In genomic region chr7:5038940-5039339, GRCm38 (mm10) we compare ENCODE assay signal across 10 mouse cellular contexts. TPM values are rescaled to one million over a fixed set of nuclear protein-coding genes. Genes with fewer than 3 reads are reported as not detected.
DNase-seq lines count a peak whose midpoint lies in the region; ATAC-seq and TF ChIP-seq lines count a peak whose summit lies in the region.
"Had no signal": no experiment of that assay in that cellular context is flagged by ENCODE, and none has a peak within 500 bp of the region (broad histone marks: within the 10 kb centered on the region; RNA-seq: fewer than 3 reads in every experiment).

No protein-coding gene starts in this region.

- peak overlapping the region; percentile 60 for H3K4me2 ChIP-seq in heart, embryonic 15.5 days
- H3K4me2 ChIP-seq in hindbrain, embryonic 11.5 days (replicated peaks; ENCODE audit: low read depth, low read length), result peak overlapping the region; percentile 47
- H3K4me2 ChIP-seq in midbrain, embryonic 12.5 days (replicated peaks), result peak overlapping the region; percentile 60

- peak overlapping the region; percentile 82; the same call in 1 of the 2 replicates for H3K9ac ChIP-seq in heart, embryonic 15.5 days
- H3K9ac ChIP-seq in MEL (ENCODE audit: control insufficient read depth, low read depth, low read length, poor library complexity, severe bottlenecking), result peak overlapping the region; percentile 91
- H3K9ac ChIP-seq in hindbrain, embryonic 11.5 days (ENCODE audit: low read depth, low read length), result peak overlapping the region; percentile 85
- H3K9ac ChIP-seq in midbrain, embryonic 12.5 days (replicated peaks), result peak overlapping the region; percentile 68

- H3K4me1 ChIP-seq in heart, embryonic 15.5 days (replicated peaks), result peaks cover 13% of the 10 kb centered on the region
- H3K4me1 ChIP-seq in MEL (ENCODE audit: control insufficient read depth in 1 of 2, insufficient read depth in 2 of 2, low read length in 2 of 2), result peaks cover 0 to 5% of the 10 kb centered on the region in 2 experiments; a peak in 2 of 4 replicates
- no peaks in the 10 kb centered on the region for H3K4me1 ChIP-seq in hindbrain, embryonic 11.5 days (replicated peaks; ENCODE audit: control insufficient read depth, insufficient read depth, low read length)
- peaks cover 18% of the 10 kb centered on the region for H3K4me1 ChIP-seq in midbrain, embryonic 12.5 days

- no peaks in the 10 kb centered on the region for H3K27me3 ChIP-seq in heart, embryonic 15.5 days
- H3K27me3 ChIP-seq in MEL (ENCODE audit: control insufficient read depth in 1 of 2, insufficient read depth in 2 of 2, low read length in 2 of 2), result no peaks in the 10 kb centered on the region
- H3K27me3 ChIP-seq in hindbrain, embryonic 11.5 days (ENCODE audit: control insufficient read depth, insufficient read depth, low read length), result no peaks in the 10 kb centered on the region
- H3K27me3 ChIP-seq in midbrain, embryonic 12.5 days, result no peaks in the 10 kb centered on the region
- H3K27me3 ChIP-seq: Patski had no signal

- peak overlapping the region; percentile 96 for H3K27ac ChIP-seq in heart, embryonic 15.5 days
- H3K27ac ChIP-seq in MEL (ENCODE audit: control insufficient read depth, low read depth, low read length), result peak overlapping the region; percentile 91
- H3K27ac ChIP-seq in hindbrain, embryonic 11.5 days (ENCODE audit: low read depth, low read length), result peak overlapping the region; percentile 96; the same call in 1 of the 2 replicates
- no peak overlapping the region for H3K27ac ChIP-seq in midbrain, embryonic 12.5 days (replicated peaks)

- H3K36me3 ChIP-seq in heart, embryonic 15.5 days, result peaks cover 21% of the 10 kb centered on the region
- H3K36me3 ChIP-seq in MEL (ENCODE audit: control insufficient read depth in 1 of 2, insufficient read depth in 2 of 2, low read length in 2 of 2), result no peaks in the 10 kb centered on the region; a peak in 2 of 4 replicates
- H3K36me3 ChIP-seq in hindbrain, embryonic 11.5 days (ENCODE audit: control insufficient read depth, insufficient read depth, low read length), result peaks cover 11% of the 10 kb centered on the region; the same call in 1 of the 2 replicates
- H3K36me3 ChIP-seq in midbrain, embryonic 12.5 days, result peaks cover 25% of the 10 kb centered on the region

- no peak for TF ChIP-seq EP300 in MEL (IDR thresholded peaks at IDR 0.05; ENCODE audit: low read depth in 1 of 2, low read length in 2 of 2)

- no peak for TF ChIP-seq POLR2A in MEL (IDR thresholded peaks at IDR 0.05; ENCODE audit: control insufficient read depth in 1 of 2, insufficient read depth in 1 of 2, low read depth in 1 of 2, low read length in 2 of 2, poor library complexity in 1 of 2)

- ATAC-seq in heart, embryonic 15.5 days (replicated peaks; ENCODE audit: insufficient number of reproducible peaks, insufficient read depth, low FRiP score, low read depth), result no peak
- no peak for ATAC-seq in hindbrain, embryonic 11.5 days (ENCODE audit: low FRiP score)
- no peak for ATAC-seq in midbrain, embryonic 12.5 days (ENCODE audit: low FRiP score, low read depth)

- WGBS in heart, embryonic 15.5 days, result 25% methylated on average over 5 of the region's 5 CpGs
- WGBS in hindbrain, embryonic 11.5 days, result 46% methylated on average over 5 of the region's 5 CpGs
- WGBS in midbrain, embryonic 12.5 days, result 44% methylated on average over 5 of the region's 5 CpGs

- no peak for TF ChIP-seq CTCF in MEL (IDR thresholded peaks at IDR 0.05 in 2 of 3, conservative IDR thresholded peaks at IDR 0.05 in 1 of 3; ENCODE audit: control insufficient read depth in 1 of 3, insufficient read depth in 1 of 3, low read depth in 2 of 3, low read length in 3 of 3, poor library complexity in 1 of 3, severe bottlenecking in 1 of 3)

- H3K9me3 ChIP-seq in heart, embryonic 15.5 days (replicated peaks), result no peaks in the 10 kb centered on the region
- no peaks in the 10 kb centered on the region for H3K9me3 ChIP-seq in MEL (replicated peaks; ENCODE audit: insufficient read depth, low read length)
- H3K9me3 ChIP-seq in hindbrain, embryonic 11.5 days (ENCODE audit: control insufficient read depth, low read length), result no peaks in the 10 kb centered on the region
- no peaks in the 10 kb centered on the region for H3K9me3 ChIP-seq in midbrain, embryonic 12.5 days

- no peaks in the 10 kb centered on the region; the same call in 1 of the 2 replicates for H3K79me2 ChIP-seq in MEL (ENCODE audit: control insufficient read depth, insufficient read depth, low read length, poor library complexity)

- TF ChIP-seq RAD21 in MEL (IDR thresholded peaks at IDR 0.05; ENCODE audit: low read depth, low read length), result no peak

- H3K4me3 ChIP-seq in heart, embryonic 15.5 days, result peak overlapping the region; percentile 77
- peak overlapping the region; percentile 93 for H3K4me3 ChIP-seq in MEL (ENCODE audit: control insufficient read depth in 1 of 2, insufficient read depth in 1 of 2, low read depth in 2 of 2, low read length in 2 of 2)
- H3K4me3 ChIP-seq in hindbrain, embryonic 11.5 days (ENCODE audit: low read depth, low read length), result peak overlapping the region; percentile 66
- peak overlapping the region; percentile 71 for H3K4me3 ChIP-seq in midbrain, embryonic 12.5 days

- DNase-seq in heart, adult 9 months (ENCODE audit: low spot score in 2 of 2), result no peak
- DNase-seq in MEL (ENCODE audit: low read depth, low spot score), result peak; percentile 57
- no peak for DNase-seq in hindbrain, embryonic 11.5 days (ENCODE audit: low spot score)
- no peak for DNase-seq in retina, postnatal 1 day
- no peak for DNase-seq in cerebellum, adult 11-12 months
- DNase-seq in layer of hippocampus, adult 18-20 months (ENCODE audit: low spot score in 2 of 2), result no peak

TF ChIP-seq in MEL, 35 proteins besides CTCF, POLR2A, EP300 and RAD21 (continues in another document):
- TF ChIP-seq ETS1 (IDR thresholded peaks at IDR 0.05; ENCODE audit: low read depth, low read length) (no peak), MAFK (IDR thresholded peaks at IDR 0.05; ENCODE audit: borderline replicate concordance, low read depth, low read length) (no peak), POLR2AphosphoS2 (IDR thresholded peaks at IDR 0.05; ENCODE audit: low read length) (no peak), MYB (IDR thresholded peaks at IDR 0.05; ENCODE audit: low read depth, low read length) (no peak), HCFC1 (IDR thresholded peaks at IDR 0.05; ENCODE audit: low read depth, low read length) (no peak), MAZ (IDR thresholded peaks at IDR 0.05; ENCODE audit: low read depth, low read length) (0 out of 2 replicates have a peak, but pooled peaks have one; percentile 9), SIN3A (IDR thresholded peaks at IDR 0.05; ENCODE audit: low read length) (0 out of 2 replicates have a peak, but pooled peaks have one; percentile 37), KAT2A (conservative IDR thresholded peaks at IDR 0.05; ENCODE audit: low read depth, low read length) (no peak), TBP (IDR thresholded peaks at IDR 0.05; ENCODE audit: low read depth, low read length) (no peak)

RNA-seq across cellular contexts. Expression of gene Zfp784, which starts 0.7 kb away (rescaled TPM):
- polyA plus RNA-seq in heart, embryonic 15.5 days (2015; fragmentation: Nextera tagmentation; extraction: Ambion mirVana), result 5.4 and 6.5 TPM in 2 replicates
- total RNA-seq in MEL (2012; rRNA removed), result 0.96 and 1.2 TPM in 2 replicates
- 1 to 10 TPM in 1 of 2 experiments, not detected in 1; 2.9 TPM for polyA plus RNA-seq in MEL (2012; ENCODE audit: insufficient read depth in 1 of 2, insufficient read length in 2 of 2, low read depth in 1 of 2, low replicate concordance in 2 of 2, missing spikeins in 1 of 2)
- polyA plus RNA-seq in hindbrain, embryonic 11.5 days (2014; fragmentation: Nextera tagmentation; extraction: Ambion mirVana), result 3.1 and 4.3 TPM in 2 replicates
- 5.4 and 5.8 TPM in 2 replicates for polyA plus RNA-seq in midbrain, embryonic 12.5 days (2016; fragmentation: Nextera tagmentation; extraction: Ambion mirVana)
- total RNA-seq in layer of hippocampus, adult 18-20 months (2021), result 1 to 10 TPM; 4.3 to 5.1 TPM

RNA-seq across cellular contexts. Expression of gene 4632433K11Rik, which starts 5.0 kb away (rescaled TPM):
- polyA plus RNA-seq in heart, embryonic 15.5 days (2015; fragmentation: Nextera tagmentation; extraction: Ambion mirVana), result not detected in 2 replicates
- not detected in 2 replicates for total RNA-seq in MEL (2012; rRNA removed)
- polyA plus RNA-seq in MEL (2012; ENCODE audit: insufficient read depth in 1 of 2, insufficient read length in 2 of 2, low read depth in 1 of 2, low replicate concordance in 2 of 2, missing spikeins in 1 of 2), result not detected
- polyA plus RNA-seq in hindbrain, embryonic 11.5 days (2014; fragmentation: Nextera tagmentation; extraction: Ambion mirVana), result not detected in 2 replicates
- not detected in 2 replicates for polyA plus RNA-seq in midbrain, embryonic 12.5 days (2016; fragmentation: Nextera tagmentation; extraction: Ambion mirVana)
- total RNA-seq in layer of hippocampus, adult 18-20 months (2021), result under 1 TPM in 1 of 2 experiments, not detected in 1; 0.45 TPM
- polyA plus RNA-seq: frontal cortex, adult 2 months; Patski had no signal

RNA-seq across cellular contexts. Expression of gene Zfp580, which starts 12.4 kb away (rescaled TPM):
- polyA plus RNA-seq in heart, embryonic 15.5 days (2015; fragmentation: Nextera tagmentation; extraction: Ambion mirVana), result 14.7 and 17.2 TPM in 2 replicates
- 1.0 and 1.7 TPM in 2 replicates for total RNA-seq in MEL (2012; rRNA removed)
- 10 to 100 TPM in 1 of 2 experiments, not detected in 1; 19.9 TPM for polyA plus RNA-seq in MEL (2012; ENCODE audit: insufficient read depth in 1 of 2, insufficient read length in 2 of 2, low read depth in 1 of 2, low replicate concordance in 2 of 2, missing spikeins in 1 of 2)
- 32.4 and 37.5 TPM in 2 replicates for polyA plus RNA-seq in hindbrain, embryonic 11.5 days (2014; fragmentation: Nextera tagmentation; extraction: Ambion mirVana)
- 54.6 and 56.3 TPM in 2 replicates for polyA plus RNA-seq in midbrain, embryonic 12.5 days (2016; fragmentation: Nextera tagmentation; extraction: Ambion mirVana)
- 10 to 100 TPM; 28.7 to 31.7 TPM for total RNA-seq in layer of hippocampus, adult 18-20 months (2021)

RNA-seq across cellular contexts. Expression of gene Ccdc106, which starts 18.6 kb away (rescaled TPM):
- polyA plus RNA-seq in heart, embryonic 15.5 days (2015; fragmentation: Nextera tagmentation; extraction: Ambion mirVana), result 1.7 and 3.7 TPM in 2 replicates
- 0.39 and 0.50 TPM in 2 replicates for total RNA-seq in MEL (2012; rRNA removed)
- under 1 TPM in 1 of 2 experiments, not detected in 1; 0.82 TPM for polyA plus RNA-seq in MEL (2012; ENCODE audit: insufficient read depth in 1 of 2, insufficient read length in 2 of 2, low read depth in 1 of 2, low replicate concordance in 2 of 2, missing spikeins in 1 of 2)
- polyA plus RNA-seq in hindbrain, embryonic 11.5 days (2014; fragmentation: Nextera tagmentation; extraction: Ambion mirVana), result 7.2 and 8.6 TPM in 2 replicates
- polyA plus RNA-seq in midbrain, embryonic 12.5 days (2016; fragmentation: Nextera tagmentation; extraction: Ambion mirVana), result 11.1 and 15.6 TPM in 2 replicates
- 10 to 100 TPM; 60.6 to 68.5 TPM for total RNA-seq in layer of hippocampus, adult 18-20 months (2021)

RNA-seq across cellular contexts. Expression of gene Zfp865, which starts 18.8 kb away (rescaled TPM):
- polyA plus RNA-seq in heart, embryonic 15.5 days (2015; fragmentation: Nextera tagmentation; extraction: Ambion mirVana), result 3.3 and 5.5 TPM in 2 replicates
- total RNA-seq in MEL (2012; rRNA removed), result 12.2 and 12.7 TPM in 2 replicates
- polyA plus RNA-seq in MEL (2012; ENCODE audit: insufficient read depth in 1 of 2, insufficient read length in 2 of 2, low read depth in 1 of 2, low replicate concordance in 2 of 2, missing spikeins in 1 of 2), result 10 to 100 TPM in 1 of 2 experiments, not detected in 1; 34.6 TPM
- 5.7 and 8.6 TPM in 2 replicates for polyA plus RNA-seq in hindbrain, embryonic 11.5 days (2014; fragmentation: Nextera tagmentation; extraction: Ambion mirVana)
- polyA plus RNA-seq in midbrain, embryonic 12.5 days (2016; fragmentation: Nextera tagmentation; extraction: Ambion mirVana), result 7.6 and 7.9 TPM in 2 replicates
- total RNA-seq in layer of hippocampus, adult 18-20 months (2021), result 10 to 100 TPM; 35.9 TPM
